Comparison of ENCODE assay signal across 19 mouse cellular contexts in genomic region chr1:151677975-151678374, GRCm38 (mm10).
DNase-seq lines count a peak whose midpoint lies in the region; ATAC-seq and TF ChIP-seq lines count a peak whose summit lies in the region.
"Had no signal": no experiment of that assay in that cellular context is flagged by ENCODE, and none has a peak within 500 bp of the region (broad histone marks: within the 10 kb centered on the region; RNA-seq: fewer than 3 reads in every experiment).

No protein-coding gene starts in this region.

- H3K36me3 ChIP-seq in lung, postnatal 0 days (ENCODE audit: insufficient read depth, low read length), result no peaks in the 10 kb centered on the region
- H3K36me3 ChIP-seq in stomach, embryonic 16.5 days (ENCODE audit: control insufficient read depth, insufficient read depth, low read length), result no peaks in the 10 kb centered on the region
- no peaks in the 10 kb centered on the region for H3K36me3 ChIP-seq in midbrain, embryonic 11.5 days (ENCODE audit: control insufficient read depth, insufficient read depth, low read length)
- H3K36me3 ChIP-seq: embryonic facial prominence, embryonic 13.5 days; forebrain, embryonic 15.5 days; G1E; hindbrain, embryonic 13.5 days; liver, embryonic 15.5 days; midbrain, embryonic 10.5 days had no signal

- TF ChIP-seq EP300 in lung, postnatal 0 days (IDR thresholded peaks at IDR 0.05), result 0 out of 2 replicates have a peak, but pooled peaks have one; percentile 4

- H3K4me1 ChIP-seq in lung, postnatal 0 days (ENCODE audit: insufficient read depth, low read depth, low read length), result no peaks in the 10 kb centered on the region
- H3K4me1 ChIP-seq in stomach, embryonic 16.5 days (ENCODE audit: control insufficient read depth, insufficient read depth, low read length), result peaks cover 10% of the 10 kb centered on the region
- no peaks in the 10 kb centered on the region for H3K4me1 ChIP-seq in midbrain, embryonic 11.5 days (ENCODE audit: control insufficient read depth, insufficient read depth, low read length)
- H3K4me1 ChIP-seq: forebrain, embryonic 15.5 days; liver, embryonic 15.5 days had no signal

- no peaks in the 10 kb centered on the region for H3K9me3 ChIP-seq in lung, postnatal 0 days (ENCODE audit: low read length)
- no peaks in the 10 kb centered on the region for H3K9me3 ChIP-seq in stomach, embryonic 16.5 days (replicated peaks; ENCODE audit: control insufficient read depth, low read length)
- H3K9me3 ChIP-seq in midbrain, embryonic 11.5 days (ENCODE audit: control insufficient read depth, low read length), result no peaks in the 10 kb centered on the region
- H3K9me3 ChIP-seq: embryonic facial prominence, embryonic 13.5 days; forebrain, embryonic 15.5 days; G1E; hindbrain, embryonic 13.5 days; liver, embryonic 15.5 days; midbrain, embryonic 10.5 days had no signal

- H3K4me3 ChIP-seq in lung, postnatal 0 days (ENCODE audit: low read depth, low read length), result no peak overlapping the region
- H3K4me3 ChIP-seq in stomach, embryonic 16.5 days (replicated peaks; ENCODE audit: low read length), result no peak overlapping the region
- no peak overlapping the region for H3K4me3 ChIP-seq in midbrain, embryonic 11.5 days (ENCODE audit: low read depth, low read length)
- H3K4me3 ChIP-seq: embryonic facial prominence, embryonic 13.5 days; forebrain, embryonic 15.5 days; hindbrain, embryonic 13.5 days; liver, embryonic 15.5 days; midbrain, embryonic 10.5 days had no signal

- no peak overlapping the region for H3K4me2 ChIP-seq in lung, postnatal 0 days (replicated peaks; ENCODE audit: low read depth, low read length)
- no peak overlapping the region for H3K4me2 ChIP-seq in stomach, embryonic 16.5 days (ENCODE audit: low read depth, low read length)
- no peak overlapping the region for H3K4me2 ChIP-seq in midbrain, embryonic 11.5 days
- H3K4me2 ChIP-seq: embryonic facial prominence, embryonic 13.5 days; forebrain, embryonic 15.5 days; hindbrain, embryonic 13.5 days; liver, embryonic 15.5 days had no signal

- WGBS in lung, postnatal 0 days, result 44% methylated on average over 4 of the region's 4 CpGs
- 48% methylated on average over 4 of the region's 4 CpGs for WGBS in stomach, embryonic 16.5 days
- WGBS in midbrain, embryonic 11.5 days, result 83% methylated on average over 4 of the region's 4 CpGs

- no peak for TF ChIP-seq CTCF in lung, postnatal 0 days (IDR thresholded peaks at IDR 0.05)

- no peak overlapping the region for H3K9ac ChIP-seq in lung, postnatal 0 days (replicated peaks; ENCODE audit: low read depth)
- no peak overlapping the region for H3K9ac ChIP-seq in stomach, embryonic 16.5 days (ENCODE audit: low read length)
- no peak overlapping the region for H3K9ac ChIP-seq in midbrain, embryonic 11.5 days (ENCODE audit: low read length)
- H3K9ac ChIP-seq: embryonic facial prominence, embryonic 13.5 days; forebrain, embryonic 15.5 days; hindbrain, embryonic 13.5 days; liver, embryonic 15.5 days had no signal

- H3K27me3 ChIP-seq in lung, postnatal 0 days (replicated peaks; ENCODE audit: insufficient read depth, low read length), result no peaks in the 10 kb centered on the region
- H3K27me3 ChIP-seq in stomach, embryonic 16.5 days (ENCODE audit: control insufficient read depth, insufficient read depth, low read length), result no peaks in the 10 kb centered on the region
- no peaks in the 10 kb centered on the region for H3K27me3 ChIP-seq in midbrain, embryonic 11.5 days (ENCODE audit: control insufficient read depth, insufficient read depth, low read length)
- H3K27me3 ChIP-seq: embryonic facial prominence, embryonic 13.5 days; forebrain, embryonic 15.5 days; hindbrain, embryonic 13.5 days; liver, embryonic 15.5 days had no signal

- DNase-seq in heart, adult 11 months, result peak; percentile 91
- DNase-seq in heart, postnatal 4 days, result no peak
- peak; percentile 8 for DNase-seq in lung, postnatal 0 days (ENCODE audit: low spot score)
- DNase-seq in lung, postnatal 25 days (ENCODE audit: low spot score), result no peak
- peak; percentile 66 for DNase-seq in fibroblast of lung, adult 2 months (ENCODE audit: low read depth)
- DNase-seq in midbrain, embryonic 11.5 days (ENCODE audit: low spot score, missing footprints), result no peak
- no peak for DNase-seq in neural tube, embryonic 10.5 days (ENCODE audit: extremely low spot score, low spot score)
- DNase-seq: cerebellum, postnatal 36 days; gastrocnemius, postnatal 14 days; kidney, adult 18-20 months; kidney, postnatal 25 days; thymus, postnatal 14 days had no signal

- H3K27ac ChIP-seq in lung, postnatal 0 days (ENCODE audit: low read length), result no peak overlapping the region
- peak overlapping the region; percentile 42; the same call in 1 of the 2 replicates for H3K27ac ChIP-seq in stomach, embryonic 16.5 days (ENCODE audit: low read length)
- no peak overlapping the region for H3K27ac ChIP-seq in midbrain, embryonic 11.5 days (ENCODE audit: low read depth, low read length)
- H3K27ac ChIP-seq: embryonic facial prominence, embryonic 13.5 days; forebrain, embryonic 15.5 days; hindbrain, embryonic 13.5 days; liver, embryonic 15.5 days; midbrain, embryonic 10.5 days had no signal

- peak; percentile 33 for ATAC-seq in lung, postnatal 0 days
- ATAC-seq in stomach, embryonic 16.5 days (ENCODE audit: insufficient read depth, low FRiP score), result peak; percentile 42; the same call in 1 of the 2 replicates
- ATAC-seq in midbrain, embryonic 11.5 days (ENCODE audit: low FRiP score), result no peak
- ATAC-seq: forebrain, embryonic 15.5 days had no signal

Comparison
In these comparisons a context has a peak if more than half of its experiments do, and no peak if none do; other contexts are left out.
1. DNase-seq: peak in heart, adult 11 months (single experiment), lung, postnatal 0 days (single experiment) and fibroblast of lung, adult 2 months (single experiment); none in heart, postnatal 4 days (single experiment), lung, postnatal 25 days (single experiment), midbrain, embryonic 11.5 days (single experiment) and neural tube, embryonic 10.5 days (single experiment).